Mouse (Mus musculus) heart, postnatal 36 days (tissue): ENCODE measurements around the gene Pde4dip. TPM values are rescaled to one million over a fixed set of nuclear protein-coding genes. Genes with fewer than 3 reads are reported as not detected.
A peak's percentile ranks its signal among the peaks of the same experiment; 100 is the strongest.

ENCODE experiments used
- DNase-seq, 2 experiments: peaks; one replicate each; pipeline ENCODE4 v3.0.0; 2021 to 2022
- intact Hi-C: fragments of 180-260 bp; cut with DNase I; formaldehyde crosslinking; loops from one replicate; pipeline ENCODE4 v1.15.1; 2025
- total RNA-seq, 2 experiments: library from RNA; stranded (reverse); gene quantifications; 2 replicates each; pipeline ENCODE4 v1.2.3; 2021

The Pde4dip gene
- total RNA-seq, 2 experiments from 2014 or later: 1,777 to 1,954 TPM

GRCm38 (mm10) chr3:97701198-97701597, 187.3 kb downstream of the Pde4dip start:
- intact Hi-C loops: no loop called here
- no peak for DNase-seq

GRCm38 (mm10) chr3:97699061-97699460, 189.4 kb downstream of the Pde4dip start:
- intact Hi-C loops: no loop called here

GRCm38 (mm10) chr3:97697291-97697690, 191.2 kb downstream of the Pde4dip start:
- no peak for DNase-seq
- intact Hi-C loops: no loop called here

More at GRCm38 (mm10) chr3:97699061-97699460, 189.4 kb downstream of the Pde4dip start:
- DNase-seq: no peak

- DNase-seq: no peak
- intact Hi-C loops: no loop called here
Observed at GRCm38 (mm10) chr3:97696866-97697265, 191.6 kb downstream of the Pde4dip start.

GRCm38 (mm10) chr3:97693806-97694205, 194.7 kb downstream of the Pde4dip start:
- intact Hi-C loops: no loop called here
- no peak for DNase-seq

- intact Hi-C loops: no loop called here
- no peak for DNase-seq
Observed at GRCm38 (mm10) chr3:97691443-97692017, 197.0 kb downstream of the Pde4dip start.

- intact Hi-C loops: no loop called here
Observed at GRCm38 (mm10) chr3:97690590-97690989, 197.9 kb downstream of the Pde4dip start.

GRCm38 (mm10) chr3:97689289-97689688, 199.2 kb downstream of the Pde4dip start:
- intact Hi-C loops: no loop called here
- no peak for DNase-seq

More at GRCm38 (mm10) chr3:97690590-97690989, 197.9 kb downstream of the Pde4dip start:
- DNase-seq: no peak

- intact Hi-C loops: no loop called here
- no peak for DNase-seq
Observed at GRCm38 (mm10) chr3:97686372-97687117, 202.0 kb downstream of the Pde4dip start.

GRCm38 (mm10) chr3:97683560-97684195, 204.8 kb downstream of the Pde4dip start:
- intact Hi-C loops: loop anchor here (5.0 kb wide), 1 partner anchor 84 kb away; no protein-coding TSS in a partner anchor
- DNase-seq: no peak

GRCm38 (mm10) chr3:97682576-97682975, 205.9 kb downstream of the Pde4dip start:
- intact Hi-C loops: loop anchor here (5.0 kb wide), 1 partner anchor 85 kb away; no protein-coding TSS in a partner anchor
- no peak for DNase-seq

GRCm38 (mm10) chr3:97682159-97682502, 206.4 kb downstream of the Pde4dip start:
- intact Hi-C loops: loop anchor here (5.0 kb wide), 1 partner anchor 85 kb away; no protein-coding TSS in a partner anchor
- no peak for DNase-seq

GRCm38 (mm10) chr3:97681321-97682158, 207.0 kb downstream of the Pde4dip start:
- peak; percentile 69 for DNase-seq

GRCm38 (mm10) chr3:97680631-97681320, 207.7 kb downstream of the Pde4dip start:
- DNase-seq: peak; percentile 84 to 85
- intact Hi-C loops: loop anchor here (1.0 to 5.0 kb wide), 3 partner anchors 70 to 199 kb away; partner anchors contain the start of gene Chd1l

More at GRCm38 (mm10) chr3:97681321-97682158, 207.0 kb downstream of the Pde4dip start:
- intact Hi-C loops: loop anchor here (2.0 to 5.0 kb wide), 2 partner anchors 71 to 86 kb away; partner anchors contain the start of gene Chd1l

GRCm38 (mm10) chr3:97678416-97678815, 210.1 kb downstream of the Pde4dip start:
- no peak for DNase-seq
- intact Hi-C loops: no loop called here

GRCm38 (mm10) chr3:97676126-97676525, 212.4 kb downstream of the Pde4dip start:
- no peak for DNase-seq
- intact Hi-C loops: no loop called here

GRCm38 (mm10) chr3:97674644-97675110, 213.8 kb downstream of the Pde4dip start, which contains the start of gene Gm17651:
Gene Gm17651, minus strand, starts transcription at chr3:97674694.
- intact Hi-C loops: no loop called here

GRCm38 (mm10) chr3:97667093-97667675, 221.3 kb downstream of the Pde4dip start:
- intact Hi-C loops: no loop called here
- DNase-seq: no peak

More at GRCm38 (mm10) chr3:97674644-97675110, 213.8 kb downstream of the Pde4dip start, which contains the start of gene Gm17651:
- no peak for DNase-seq

- no peak for DNase-seq
- intact Hi-C loops: no loop called here
Observed at GRCm38 (mm10) chr3:97666154-97666553, 222.4 kb downstream of the Pde4dip start.
